Mouse (Mus musculus): ENCODE data around the gene Srsf4.

Gene Srsf4

DNA sequence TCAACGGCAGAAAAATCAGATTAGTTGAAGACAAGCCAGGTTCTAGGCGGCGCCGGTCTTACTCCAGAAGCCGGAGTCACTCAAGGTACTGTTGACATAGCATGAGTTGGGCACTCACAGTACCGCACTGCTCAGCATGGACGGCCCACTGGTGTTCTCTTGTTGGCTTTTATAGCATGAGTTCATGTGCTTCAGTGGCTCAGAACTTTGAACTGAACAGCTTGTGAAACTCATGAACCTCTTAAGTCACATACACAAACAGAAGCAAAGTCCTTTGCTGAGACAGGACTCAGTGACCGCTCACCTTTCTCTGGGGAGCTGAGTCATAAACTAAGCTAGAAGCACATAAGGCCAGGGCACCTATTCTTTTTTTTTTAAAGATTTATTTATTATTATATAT, 24.4 kb downstream of the Srsf4 start:
- POLR2A ChIA-PET, result interaction anchor here in 2 of 4 experiments (0.7 to 5.4 kb wide), 8 partner anchors 9 to 179 kb away, joined by 3 to 47 read pairs (median 3); partner anchors contain the start of genes Epb41 (in 1 of the 2) and Srsf4 (in 1 of the 2)

DNA sequence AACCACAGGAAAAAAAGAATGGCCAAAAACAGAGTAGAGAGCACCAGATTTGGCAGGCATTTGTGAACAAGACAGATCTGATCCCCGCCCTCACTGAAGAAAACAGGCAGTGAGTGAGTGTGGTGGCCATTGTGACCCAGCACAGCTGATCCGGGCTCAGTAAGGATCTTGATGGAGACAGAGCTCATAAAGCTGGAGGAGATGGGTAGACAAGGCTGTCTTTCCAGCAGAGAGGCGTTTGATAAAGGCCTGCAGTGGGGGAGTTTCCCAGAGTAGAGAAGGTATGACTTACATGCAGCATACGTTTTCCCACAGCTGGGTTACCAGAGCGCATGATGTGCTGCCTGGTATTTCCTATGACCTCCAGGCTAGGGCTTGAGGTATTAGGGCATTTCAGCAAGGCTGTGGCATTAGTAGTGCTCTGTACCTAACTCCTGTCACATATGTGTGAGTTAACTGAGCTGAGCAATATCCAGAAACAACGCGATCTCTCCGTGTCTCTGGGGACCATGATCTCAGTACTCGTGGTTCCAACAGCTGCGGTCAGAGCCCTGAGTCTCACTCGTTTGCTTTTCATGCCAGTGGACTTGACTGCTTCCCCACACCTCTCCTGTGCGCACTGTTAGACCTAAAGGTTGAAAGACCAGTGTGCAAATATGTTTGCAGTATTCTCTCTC, 25.2 kb downstream of the Srsf4 start:
- ChIA-PET POLR2A (interaction anchor here in 3 of 4 experiments (0.5 to 5.4 kb wide), 12 partner anchors 9 to 178 kb away, joined by 3 to 47 read pairs (median 3); partner anchors contain the start of genes Srsf4 (in 2 of the 3) and Epb41 (in 1 of the 3)), CTCF (no interaction called here)

More for the DNA sequence above, 24.4 kb downstream of the Srsf4 start:
- CTCF ChIA-PET, result no interaction called here

DNA sequence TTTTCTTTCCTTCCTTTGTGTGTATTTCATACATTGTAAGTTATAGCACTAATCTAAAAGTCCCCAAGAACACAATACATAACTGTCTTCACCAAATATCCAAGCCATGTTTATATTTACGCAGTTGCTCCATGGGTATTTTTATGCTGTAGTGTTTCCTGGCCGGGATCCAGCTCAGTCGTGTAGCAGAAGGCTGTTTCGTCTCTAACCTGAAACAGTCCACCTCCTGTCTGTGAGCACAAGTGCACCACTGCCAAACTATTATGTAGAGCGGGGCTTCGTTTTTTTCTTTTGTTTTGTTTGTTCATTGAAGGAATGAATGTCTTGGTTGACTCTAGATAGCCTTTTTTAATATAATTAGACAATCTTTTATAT, 25.8 kb downstream of the Srsf4 start:
- ChIA-PET POLR2A (interaction anchor here in 3 of 4 experiments (0.5 to 5.4 kb wide), 7 partner anchors 9 to 25 kb away, joined by 3 to 47 read pairs (median 9); partner anchors contain the start of gene Srsf4 (in 2 of the 3)), CTCF (no interaction called here)

DNA sequence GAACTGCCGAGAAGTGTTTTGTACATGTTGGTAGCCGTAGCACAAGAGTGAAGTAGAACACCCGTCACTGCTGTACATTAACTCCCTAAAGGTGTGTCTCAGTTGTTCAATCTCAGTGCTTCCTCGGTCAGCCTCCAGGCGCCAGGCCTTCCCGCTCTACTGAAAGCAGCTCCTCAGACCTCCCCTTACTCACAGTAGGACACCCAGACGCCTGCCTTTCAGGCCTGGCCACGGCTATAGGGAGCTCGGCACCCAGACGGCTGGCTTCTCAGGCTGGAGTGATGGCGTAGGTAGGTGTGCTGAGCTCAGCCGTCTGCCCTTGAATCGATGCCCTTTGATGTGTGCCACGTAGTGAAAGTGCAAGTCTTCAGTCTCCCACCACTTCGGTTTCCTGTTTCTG, 27.7 kb downstream of the Srsf4 start:
- ChIA-PET CTCF (interaction anchor here in 1 of 4 experiments (0.5 kb wide), 1 partner anchor 13 kb away, joined by 5 read pairs; no protein-coding TSS in a partner anchor), POLR2A (interaction anchor here in 3 of 4 experiments (0.5 to 5.4 kb wide), 13 partner anchors 9 to 121 kb away, joined by 3 to 47 read pairs (median 6); partner anchors contain the start of gene Srsf4 (in 3 of the 3))

DNA sequence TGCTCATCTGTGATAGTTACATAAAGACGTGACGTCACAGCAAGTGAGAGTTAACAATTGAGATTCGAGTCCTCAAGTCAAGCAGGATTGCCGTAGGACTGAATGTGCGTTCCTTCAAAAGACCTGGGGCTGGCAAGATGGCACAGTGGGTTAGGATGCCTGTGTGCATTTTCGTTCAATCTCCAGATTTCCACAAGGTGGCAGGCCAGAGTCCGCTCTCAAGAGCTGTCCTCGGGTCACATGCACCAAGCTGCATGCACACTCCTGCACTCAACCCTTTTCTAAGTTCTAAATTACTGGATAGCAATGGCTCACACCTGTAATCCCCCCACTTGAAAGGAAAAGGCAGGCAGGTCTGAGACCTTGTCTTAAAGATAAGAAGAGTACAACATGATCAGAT, 31.1 kb downstream of the Srsf4 start:
- ChIA-PET POLR2A (interaction anchor here (0.5 to 2.9 kb wide), 30 partner anchors 9 to 366 kb away, joined by 3 to 15 read pairs (median 4); partner anchors contain the start of gene Srsf4 (in 3 of the 4)), CTCF (interaction anchor here (0.5 to 2.8 kb wide), 41 partner anchors 9 to 529 kb away, joined by 3 to 17 read pairs (median 4); partner anchors contain the start of gene Srsf4 (in 1 of the 4))

DNA sequence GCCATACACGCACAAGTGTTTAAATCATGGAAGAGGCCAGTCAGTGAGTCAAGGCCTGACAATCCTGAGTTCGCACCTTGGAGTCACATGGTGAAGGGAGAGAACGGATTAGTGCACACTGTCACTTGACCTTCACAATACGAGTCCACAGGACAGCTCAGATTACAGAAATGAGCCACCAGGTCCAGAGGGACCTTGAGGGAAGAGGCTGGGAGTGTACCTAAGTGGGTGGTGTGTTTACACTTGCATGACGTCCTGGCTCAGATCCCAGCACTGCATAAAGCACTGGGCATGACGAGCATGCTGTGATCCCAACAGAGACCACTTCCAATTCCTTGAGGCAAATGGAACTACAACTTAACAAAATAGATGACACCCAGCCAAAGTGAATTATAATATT, 33.0 kb downstream of the Srsf4 start:
- ChIA-PET POLR2A (no interaction called here), CTCF (interaction anchor here in 1 of 4 experiments (1.0 kb wide), 1 partner anchor 10 kb away, joined by 5 read pairs; no protein-coding TSS in a partner anchor)

DNA sequence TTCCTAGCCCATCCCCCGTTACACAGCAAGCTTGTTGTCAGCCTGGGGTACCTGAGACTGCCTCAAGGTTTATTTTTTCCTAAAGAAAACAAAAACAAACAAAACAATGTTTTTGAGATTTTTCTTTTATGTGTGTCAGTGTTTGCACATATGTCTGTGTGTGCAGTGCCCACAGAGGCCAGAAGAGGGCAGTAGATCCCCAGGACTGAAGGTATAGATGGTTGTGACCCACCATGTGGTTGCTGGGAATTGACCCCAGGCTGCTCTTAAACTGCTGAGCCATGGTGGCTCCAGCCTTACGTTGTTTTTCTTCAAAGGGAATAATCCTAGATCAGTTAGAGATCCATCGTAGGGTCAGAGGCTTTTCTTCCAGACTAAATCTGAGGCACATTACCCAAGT, 34.5 kb downstream of the Srsf4 start:
- CTCF ChIA-PET, result no interaction called here
- POLR2A ChIA-PET, result interaction anchor here in 1 of 4 experiments (1.0 kb wide), 1 partner anchor 21 kb away, joined by 3 read pairs; no protein-coding TSS in a partner anchor

DNA sequence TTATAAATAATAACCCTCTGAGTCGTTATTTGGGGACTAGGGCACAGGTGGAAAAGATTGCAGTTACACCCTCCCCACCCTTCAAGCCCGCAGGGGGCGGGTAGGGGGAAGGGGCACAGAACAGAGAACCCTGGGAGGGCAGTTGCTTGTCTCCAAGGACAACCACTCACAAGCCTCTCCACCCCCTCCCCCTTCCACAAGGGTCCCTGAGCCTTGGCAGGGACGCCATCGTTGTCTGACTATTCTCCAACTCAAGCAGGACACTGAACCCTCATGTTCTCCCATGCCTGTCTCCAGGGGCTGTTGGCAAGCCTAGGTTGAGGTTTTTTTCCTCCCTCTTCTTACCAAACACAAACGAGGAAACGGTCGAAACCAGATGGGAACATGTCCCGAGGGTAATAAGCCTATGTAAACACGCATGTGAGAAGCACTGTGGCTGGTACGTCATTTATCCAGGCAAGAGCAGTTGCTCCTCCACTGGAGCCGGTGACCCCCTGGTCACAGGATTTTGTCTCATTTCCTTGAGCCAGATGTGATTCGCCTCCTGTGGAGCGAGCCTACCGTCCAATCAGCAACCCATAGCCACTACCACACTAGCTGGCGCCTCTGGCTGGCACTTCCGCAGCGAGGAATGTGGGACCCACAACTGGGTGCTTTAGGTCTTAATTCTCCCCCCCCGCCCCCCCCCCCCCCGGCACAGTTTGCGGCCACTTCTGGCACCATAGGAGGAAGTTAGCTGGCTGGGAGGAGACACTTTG, 37.0 kb downstream of the Srsf4 start:
- ChIA-PET CTCF (interaction anchor here in 2 of 4 experiments (0.6 to 1.1 kb wide), 4 partner anchors 10 to 268 kb away, joined by 3 to 4 read pairs (median 4); no protein-coding TSS in a partner anchor), POLR2A (interaction anchor here in 2 of 4 experiments (0.6 to 1.8 kb wide), 5 partner anchors 9 to 165 kb away, joined by 3 to 7 read pairs (median 5); partner anchors contain the start of genes Srsf4 (in 2 of the 2), Epb41 (in 1 of the 2) and Gm10300 (in 1 of the 2))

DNA sequence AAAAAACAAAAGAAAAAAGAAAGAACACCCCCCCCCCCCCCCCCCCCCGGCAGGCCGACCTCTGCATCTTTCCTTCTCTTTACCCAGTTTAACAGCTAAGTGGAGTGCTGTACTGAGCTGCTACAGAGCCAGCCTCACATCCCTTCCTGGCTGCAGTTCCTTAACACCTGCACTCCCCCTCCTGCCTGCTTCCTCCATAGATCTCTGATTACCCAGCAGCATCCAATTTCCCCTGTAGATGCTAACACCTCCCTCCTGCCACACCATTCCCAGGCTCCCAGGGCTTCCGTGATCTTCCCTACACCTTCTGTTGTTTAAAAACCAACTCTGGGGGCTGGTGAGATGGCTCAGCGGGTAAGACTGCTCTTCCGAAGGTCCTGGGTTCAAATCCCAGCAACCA, 38.1 kb downstream of the Srsf4 start:
- CTCF ChIA-PET, result interaction anchor here in 2 of 4 experiments (0.6 to 1.1 kb wide), 3 partner anchors 11 to 190 kb away, joined by 3 to 8 read pairs (median 4); no protein-coding TSS in a partner anchor

DNA sequence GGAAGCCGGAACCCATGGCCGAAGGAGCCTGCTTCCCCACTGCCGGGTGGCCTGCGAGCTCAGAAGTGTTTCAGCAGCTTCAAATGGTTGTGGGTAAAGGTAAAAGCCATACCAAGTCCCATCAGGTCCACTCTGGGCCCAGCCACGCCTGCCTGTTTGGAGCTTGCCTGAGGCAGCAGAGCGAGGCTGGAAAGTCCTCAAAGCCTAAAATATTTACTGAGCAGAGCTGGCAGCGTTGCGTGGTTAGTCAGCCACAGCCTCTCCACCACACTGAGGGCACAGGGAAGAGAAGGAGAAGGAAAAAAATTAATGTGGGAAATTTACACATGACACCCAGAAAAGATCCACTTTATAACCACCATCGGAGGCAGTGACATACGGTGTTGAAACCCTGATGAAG, 40.1 kb downstream of the Srsf4 start:
- CTCF ChIA-PET, result interaction anchor here (0.6 to 2.7 kb wide), 14 partner anchors 9 to 436 kb away, joined by 3 to 15 read pairs (median 4); no protein-coding TSS in a partner anchor
- POLR2A ChIA-PET, result interaction anchor here (0.6 to 1.9 kb wide), 11 partner anchors 9 to 398 kb away, joined by 3 to 16 read pairs (median 3); partner anchors contain the start of gene Srsf4 (in 3 of the 4)

More for the DNA sequence above, 38.1 kb downstream of the Srsf4 start:
- POLR2A ChIA-PET, result interaction anchor here in 3 of 4 experiments (0.5 to 1.8 kb wide), 10 partner anchors 105 to 437 kb away, joined by 3 to 7 read pairs (median 3); partner anchors contain the start of genes Epb41 (in 1 of the 3) and Gm10300 (in 1 of the 3)

DNA sequence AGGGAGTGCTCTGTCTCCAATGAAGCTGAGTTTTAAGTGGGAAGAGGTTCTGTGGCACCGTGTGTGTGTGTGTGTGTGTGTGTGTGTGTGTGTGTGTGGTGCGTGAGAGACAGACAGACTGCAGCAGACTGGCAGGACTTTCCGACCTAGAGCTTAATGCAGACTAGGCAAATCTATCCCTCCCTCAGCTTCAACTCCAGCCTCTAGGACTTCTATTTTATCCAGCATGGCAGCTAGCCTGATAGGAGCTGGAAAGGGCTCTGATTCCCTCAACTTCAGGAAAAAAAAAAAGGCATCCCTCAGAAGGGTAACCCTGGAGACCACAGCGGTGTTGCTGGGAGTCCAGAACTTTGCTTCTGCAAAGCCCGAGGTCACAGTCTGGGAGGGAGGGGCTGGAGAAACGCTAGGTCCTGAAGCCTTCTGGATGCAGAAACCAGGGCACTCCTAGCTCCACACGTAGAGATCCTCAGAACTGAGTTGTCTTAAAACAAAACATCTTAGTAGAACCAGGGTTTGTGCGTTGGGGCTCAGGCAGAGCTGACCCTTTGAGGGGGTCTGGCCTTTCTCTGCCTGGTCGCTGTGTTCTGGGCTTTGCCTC, 40.7 kb downstream of the Srsf4 start:
- ChIA-PET CTCF (interaction anchor here (0.5 to 2.7 kb wide), 17 partner anchors 9 to 644 kb away, joined by 3 to 15 read pairs (median 4); no protein-coding TSS in a partner anchor), POLR2A (interaction anchor here (0.6 to 1.9 kb wide), 10 partner anchors 9 to 397 kb away, joined by 3 to 16 read pairs (median 3); partner anchors contain the start of gene Srsf4 (in 3 of the 4))

DNA sequence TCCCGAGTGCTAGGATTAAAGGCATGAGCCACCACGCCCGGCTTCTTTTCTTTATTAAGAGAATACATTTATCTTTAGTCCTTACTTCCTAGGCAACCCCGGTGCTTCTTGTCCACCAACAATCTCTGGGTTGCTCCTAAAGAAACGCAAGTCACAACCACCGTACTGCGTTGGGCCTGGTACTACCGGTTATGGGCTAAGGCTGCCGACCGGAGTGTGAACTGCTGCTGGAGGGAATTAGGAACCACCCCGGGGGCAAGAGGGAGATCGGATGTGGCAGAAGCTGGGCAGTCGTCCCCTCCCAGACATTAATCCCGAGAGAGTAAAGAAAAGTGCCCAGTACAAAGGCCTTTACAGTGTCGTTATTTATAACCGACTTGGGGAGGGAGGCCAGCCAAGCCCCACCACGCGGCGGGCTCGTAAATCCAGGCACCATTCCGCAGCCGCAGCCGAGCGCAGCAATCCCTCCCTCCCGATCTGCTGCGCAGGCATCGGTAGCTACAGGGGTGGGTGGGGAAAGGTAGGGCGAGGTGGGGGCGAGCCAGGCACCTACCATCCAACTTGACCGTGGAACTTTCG, 41.6 kb downstream of the Srsf4 start:
- CTCF ChIA-PET, result interaction anchor here (0.6 to 3.1 kb wide), 11 partner anchors 10 to 644 kb away, joined by 3 to 17 read pairs (median 4); no protein-coding TSS in a partner anchor
- POLR2A ChIA-PET, result interaction anchor here in 3 of 4 experiments (0.7 to 2.0 kb wide), 7 partner anchors 8 to 41 kb away, joined by 3 to 16 read pairs (median 3); partner anchors contain the start of gene Srsf4 (in 1 of the 3)

DNA sequence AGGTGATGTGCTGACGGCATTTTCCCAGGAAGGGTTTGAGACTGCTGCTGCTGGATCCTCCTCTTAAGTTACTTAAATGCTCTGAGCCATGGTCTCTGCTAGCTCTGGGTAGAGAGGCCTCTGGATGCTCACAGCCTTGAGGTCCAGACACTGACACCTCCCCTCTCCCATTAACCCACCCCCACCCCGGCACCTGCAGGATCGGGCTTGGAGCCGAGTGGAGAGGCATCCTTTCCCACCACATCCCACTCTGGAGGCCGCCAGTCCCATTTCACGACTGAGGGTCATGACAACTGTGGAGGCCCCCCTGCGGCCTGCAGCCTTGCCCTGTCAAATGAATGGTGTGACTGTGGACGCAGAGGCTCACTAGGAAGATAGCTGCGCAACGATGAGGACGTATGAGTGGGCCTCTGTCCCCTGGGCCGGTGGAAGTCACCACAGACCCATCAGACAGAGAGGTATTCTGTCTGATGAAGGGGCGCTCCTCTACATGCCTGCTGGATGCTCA, 42.5 kb downstream of the Srsf4 start:
- ChIA-PET POLR2A (interaction anchor here in 3 of 4 experiments (0.6 to 2.0 kb wide), 14 partner anchors 10 to 354 kb away, joined by 3 to 9 read pairs (median 4); partner anchors contain the start of genes Srsf4 (in 2 of the 3) and Epb41 (in 1 of the 3)), CTCF (interaction anchor here (0.5 to 3.1 kb wide), 23 partner anchors 9 to 236 kb away, joined by 3 to 17 read pairs (median 4); no protein-coding TSS in a partner anchor)

DNA sequence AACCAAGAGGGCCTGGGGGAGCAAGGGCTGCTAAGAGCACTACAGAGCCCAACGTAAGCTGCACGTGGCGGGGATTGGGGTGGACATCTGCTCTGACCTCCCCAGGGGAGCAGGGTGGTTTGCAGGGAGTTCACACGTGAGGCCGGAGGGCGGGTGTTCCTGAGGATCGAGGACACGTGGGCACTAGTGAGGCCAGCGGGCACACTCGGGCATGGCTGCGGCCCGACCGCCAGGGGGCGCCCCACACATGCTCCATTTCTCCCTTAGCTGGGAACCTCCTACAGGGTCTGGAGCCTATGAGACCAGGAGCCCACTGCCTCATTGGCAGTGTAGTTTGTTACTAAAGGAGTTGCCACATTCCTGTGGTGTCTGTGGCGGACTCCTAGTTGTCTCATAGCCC, 43.0 kb downstream of the Srsf4 start:
- POLR2A ChIA-PET, result interaction anchor here (0.6 to 2.6 kb wide), 14 partner anchors 9 to 354 kb away, joined by 3 to 9 read pairs (median 5); partner anchors contain the start of genes Srsf4 (in 2 of the 4) and Epb41 (in 1 of the 4)
- CTCF ChIA-PET, result interaction anchor here (0.5 to 3.1 kb wide), 34 partner anchors 8 to 462 kb away, joined by 3 to 17 read pairs (median 4); partner anchors contain the start of genes Epb41 (in 1 of the 4) and Gm10300 (in 1 of the 4)

DNA sequence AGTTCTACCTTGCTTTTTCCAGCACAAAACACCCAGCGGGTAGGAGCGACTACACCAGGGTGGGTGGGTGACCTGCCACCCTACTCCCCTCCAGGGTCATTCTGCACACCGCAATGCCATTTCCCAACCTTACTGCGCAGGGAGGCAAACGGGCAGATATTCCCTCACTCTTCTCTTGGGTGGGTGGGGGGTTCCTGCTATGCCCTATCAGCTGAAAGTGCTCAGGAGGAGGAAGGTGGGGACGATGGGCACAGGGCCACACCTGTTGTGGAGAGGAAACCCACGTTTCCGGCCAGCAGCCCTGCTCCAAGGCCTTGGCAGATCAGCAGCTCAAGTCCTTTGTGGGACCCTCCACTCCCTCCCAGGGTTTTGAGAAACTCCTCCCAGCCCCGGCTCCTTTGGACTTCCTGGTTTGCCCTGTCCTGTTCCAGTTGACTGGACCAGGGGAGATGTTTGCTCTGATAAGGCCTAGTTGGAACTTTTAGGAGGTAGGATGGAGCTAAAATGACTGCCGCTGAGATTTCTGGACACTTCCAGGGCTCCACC, 43.7 kb downstream of the Srsf4 start:
- POLR2A ChIA-PET, result interaction anchor here (0.6 to 2.6 kb wide), 17 partner anchors 8 to 353 kb away, joined by 3 to 9 read pairs (median 4); partner anchors contain the start of genes Srsf4 (in 2 of the 4) and Epb41 (in 1 of the 4)
- CTCF ChIA-PET, result interaction anchor here (0.5 to 3.1 kb wide), 31 partner anchors 10 to 1086 kb away, joined by 3 to 17 read pairs (median 4); partner anchors contain the start of genes Epb41 (in 1 of the 4) and Gm10300 (in 1 of the 4)

DNA sequence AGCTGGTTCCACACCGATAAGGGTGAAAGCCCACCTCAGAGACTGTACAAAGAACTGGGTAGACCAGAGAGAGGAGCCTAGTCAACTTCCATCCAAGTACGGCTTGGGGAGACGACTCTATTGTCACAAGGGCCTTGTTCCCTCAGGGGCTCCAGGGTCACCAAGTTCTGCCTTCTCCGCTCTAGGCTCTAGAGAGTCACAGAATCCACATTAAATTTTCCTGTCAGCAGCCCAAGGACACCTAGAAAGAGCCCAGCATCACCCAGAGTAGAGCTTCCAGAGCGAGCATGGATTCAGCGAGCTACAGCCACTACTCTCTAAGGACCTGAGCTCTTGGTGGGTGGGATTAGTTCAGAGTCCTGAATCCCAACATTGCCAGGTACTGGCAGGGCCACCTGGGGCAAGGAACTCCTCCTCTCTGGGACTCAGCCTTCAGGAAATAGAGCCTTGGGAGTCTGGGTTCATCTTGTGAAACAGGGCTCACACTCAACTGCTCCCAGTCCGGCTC, 44.7 kb downstream of the Srsf4 start:
- POLR2A ChIA-PET, result interaction anchor here in 3 of 4 experiments (0.7 to 2.6 kb wide), 11 partner anchors 8 to 352 kb away, joined by 3 to 13 read pairs (median 4); partner anchors contain the start of gene Srsf4 (in 2 of the 3)
- CTCF ChIA-PET, result interaction anchor here (0.5 to 3.1 kb wide), 8 partner anchors 9 to 702 kb away, joined by 3 to 19 read pairs (median 6); no protein-coding TSS in a partner anchor

All from embryonic stem cell, embryonic (primary cell).